Mouse (Mus musculus): ENCODE data around the gene Polr2l.

The Polr2l gene

GRCm38 (mm10) chr7:141431434-141432185, 43.3 kb downstream of the Polr2l start:
- no peak for DNase-seq

DNA sequence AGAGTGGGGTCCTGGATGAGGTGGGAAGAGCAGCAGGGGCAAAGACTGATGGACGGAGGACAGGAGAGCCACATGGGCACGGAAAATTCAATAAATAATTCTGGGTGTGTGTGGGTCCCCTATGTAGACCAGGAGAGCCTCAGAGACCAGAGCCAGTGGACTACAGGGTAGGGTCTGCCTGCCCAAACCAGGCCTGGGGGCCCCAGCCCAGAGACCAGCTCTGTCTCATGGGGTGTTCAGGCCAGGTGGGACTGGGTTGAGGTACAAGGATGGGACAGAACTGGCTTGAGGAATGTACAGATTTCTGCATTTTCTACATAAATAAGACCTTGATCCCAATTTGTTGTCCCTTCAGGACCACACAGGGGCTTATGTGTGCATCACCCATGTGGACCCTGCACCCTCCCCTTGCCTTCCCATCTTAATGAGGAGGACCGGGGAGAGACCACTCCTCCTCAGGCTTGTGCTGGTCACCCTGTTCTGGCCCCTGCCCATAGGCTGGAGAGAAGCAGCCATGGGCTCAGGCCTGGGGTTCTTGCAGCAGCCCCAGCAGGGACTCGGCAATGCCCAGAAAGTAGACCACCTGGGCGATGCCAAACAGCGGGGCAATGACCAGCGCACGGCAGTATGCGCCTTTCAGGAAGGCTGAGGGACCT, 44.2 kb downstream of the Polr2l start:
- DNase-seq = no peak

DNA sequence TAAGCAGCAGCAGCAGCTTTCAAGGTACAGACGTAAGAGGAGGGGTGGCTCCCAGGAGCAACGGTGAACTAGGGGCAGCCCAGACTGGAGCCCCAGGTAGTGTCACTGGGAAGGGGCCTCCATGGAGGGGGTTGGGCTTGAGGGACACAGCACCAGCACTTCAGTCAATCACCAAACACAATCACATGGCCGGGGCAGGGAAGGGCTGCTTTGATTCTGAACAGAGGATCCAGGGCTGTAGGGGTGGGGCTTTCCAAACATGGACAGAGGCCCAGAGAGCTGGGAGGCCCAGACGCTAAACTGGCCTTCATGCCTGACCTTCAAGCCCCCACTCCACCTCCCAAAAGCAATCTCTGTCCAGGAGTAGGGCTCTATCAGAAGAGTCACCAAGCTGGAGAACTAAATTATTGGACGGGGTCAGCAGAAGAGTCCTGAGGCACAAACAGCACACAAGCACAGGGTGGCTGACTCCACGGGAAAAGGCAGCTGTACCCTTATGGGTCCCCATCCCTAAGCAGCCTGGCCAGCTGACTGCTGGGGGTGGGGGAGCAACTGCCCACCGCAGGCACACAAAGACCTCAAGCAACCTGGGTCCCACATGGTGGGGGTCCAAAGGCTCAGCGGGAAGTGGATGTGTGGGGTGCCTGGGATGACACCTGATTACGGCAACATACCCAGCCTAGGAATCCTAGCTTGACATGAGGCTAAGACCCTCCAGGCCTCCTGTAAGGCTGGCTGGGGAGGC, 44.9 kb downstream of the Polr2l start:
- no peak for DNase-seq

GRCm38 (mm10) chr7:141429310-141429709, 45.6 kb downstream of the Polr2l start, which contains the start of gene Cend1:
TSS of gene Cend1 (minus strand) at chr7:141429491.
- peak; percentile 90 for DNase-seq

GRCm38 (mm10) chr7:141428701-141429100, 46.2 kb downstream of the Polr2l start:
- no peak for DNase-seq

DNA sequence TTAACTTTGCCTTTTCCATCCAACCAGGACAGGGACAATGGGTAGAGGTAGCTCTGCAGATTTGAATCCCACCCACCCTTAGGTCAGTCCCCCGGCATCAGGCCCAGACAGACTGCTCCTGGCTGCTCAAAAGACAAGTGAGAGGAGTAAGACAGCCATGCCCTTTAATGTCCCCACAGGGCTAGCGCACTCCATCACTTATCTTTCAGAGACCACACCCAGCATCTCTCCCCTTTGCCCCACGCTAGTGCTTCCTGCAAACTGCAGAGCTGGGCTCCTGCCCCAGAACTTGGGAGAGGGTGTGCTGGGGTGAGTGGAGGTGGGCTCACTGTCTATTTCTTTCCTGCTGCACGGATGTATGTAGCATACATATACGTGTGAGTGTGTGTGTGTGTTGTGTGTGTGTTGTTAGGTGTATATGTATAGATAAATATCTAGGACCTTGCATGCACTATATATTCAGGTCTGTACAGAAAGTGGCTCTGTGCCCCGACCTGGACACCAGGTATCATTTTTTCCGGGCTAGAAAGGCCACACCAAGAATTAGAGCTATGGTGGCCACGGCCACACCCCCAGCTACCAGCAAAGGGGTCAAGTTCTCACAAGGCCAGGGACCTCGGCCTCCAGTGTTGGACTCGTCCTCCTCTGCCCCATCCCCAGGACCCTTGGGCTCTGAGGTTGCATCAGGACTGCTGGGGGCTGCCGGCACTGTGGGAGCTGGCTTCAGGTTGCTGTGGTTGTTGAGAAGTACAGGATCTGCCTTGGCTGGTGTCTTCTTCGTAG, 47.8 kb downstream of the Polr2l start:
- DNase-seq = no peak

- DNase-seq = no peak
Observed at GRCm38 (mm10) chr7:141423811-141424210, 51.1 kb downstream of the Polr2l start.
